Mouse (Mus musculus) heart, adult 2 months (tissue): ENCODE measurements around the gene Atg7.

Source experiments
- CTCF ChIP-seq: fragments of 200-600 bp; IDR thresholded peaks from 2 replicates; pipeline ENCODE4 v1.8.1; 2022; ENCODE audit warnings: antibody characterized with exemption, mild to moderate bottlenecking, moderate library complexity
- POLR2A ChIP-seq: fragments of 200-500 bp; IDR thresholded peaks from 2 replicates; pipeline ENCODE4 v1.6.1; 2011; ENCODE audit warnings: mild to moderate bottlenecking, low read depth, low read length, control low read depth; ENCODE audit not compliant: insufficient read depth

GRCm38 (mm10) chr6:114794706-114795105 is 151.8 kb downstream of the Atg7 start:
- TF ChIP-seq CTCF (no peak), POLR2A (no peak)
